Mouse (Mus musculus) brain, embryonic 18.5 days (tissue): Measurements from ENCODE around the gene Ascl1.

Source experiments
- DNase-seq: peaks from one replicate; pipeline ENCODE4 v3.0.0-alpha.2; 2012; ENCODE audit warnings: low read depth, low spot score

Gene Ascl1

GRCm38 (mm10) chr10:87485721-87486620 is 7.5 kb downstream of the Ascl1 start:
- no peak for DNase-seq

DNA sequence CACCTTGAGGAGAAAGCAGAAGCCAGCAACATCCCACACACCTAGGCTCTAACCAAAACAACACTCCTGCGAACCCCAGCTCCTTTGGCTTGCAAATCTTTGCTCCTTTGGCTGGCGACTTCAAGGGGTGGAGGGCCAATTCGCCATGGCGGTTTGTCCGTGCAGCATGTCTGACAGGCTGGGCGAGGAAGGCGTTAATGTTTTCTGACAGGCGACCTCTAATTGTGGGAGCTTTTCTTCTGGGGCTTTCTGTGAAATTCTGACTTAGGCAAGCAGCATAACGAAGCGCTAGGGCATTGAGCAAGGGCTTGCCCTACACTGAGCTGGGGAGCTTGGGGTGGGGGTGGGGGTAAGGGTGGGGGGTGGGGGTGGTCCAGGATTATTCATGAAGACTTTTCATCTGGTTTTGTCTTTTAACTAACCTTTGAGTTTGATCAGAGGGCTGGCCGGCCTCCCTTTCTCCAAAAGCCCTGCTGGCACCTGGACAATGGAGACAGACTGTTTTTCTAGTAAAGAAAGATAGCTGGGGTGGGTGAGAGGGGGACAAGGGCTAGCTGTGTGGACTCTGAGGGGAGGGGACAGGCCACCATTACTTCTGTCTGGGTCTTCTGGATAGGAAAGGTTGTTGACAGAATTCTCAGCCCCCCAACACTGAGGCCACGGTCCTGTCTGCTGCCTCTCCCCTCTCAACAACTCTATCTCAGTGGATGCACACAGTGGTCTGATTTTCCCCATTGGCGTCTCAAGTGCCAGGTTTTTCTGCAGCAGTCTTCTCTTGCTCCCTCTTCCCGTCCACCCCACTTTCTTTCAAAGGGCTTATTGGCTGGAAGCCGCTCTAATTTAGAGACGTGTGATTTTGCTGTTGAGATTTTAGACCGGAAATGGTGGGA is 8.4 kb downstream of the Ascl1 start:
- DNase-seq = no peak

DNA sequence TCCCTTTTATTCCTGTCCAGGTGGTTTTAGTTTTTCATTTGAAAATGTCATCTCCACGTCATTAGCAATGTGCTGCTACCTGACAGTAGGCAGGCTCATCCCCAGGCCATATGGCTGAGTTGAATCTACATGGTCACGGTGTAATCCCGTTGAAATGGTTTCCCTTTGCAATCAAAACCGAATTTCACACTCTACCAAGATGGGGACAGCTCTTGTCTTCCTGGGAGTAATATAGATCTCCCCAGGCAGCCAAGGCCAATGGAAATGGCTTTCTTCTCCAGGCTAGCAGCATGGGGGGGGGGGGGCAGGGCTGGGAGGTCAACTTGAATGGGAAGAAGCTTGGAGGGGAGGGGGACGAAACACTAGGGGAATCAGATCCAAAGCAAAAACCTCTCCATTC is 15.6 kb downstream of the Ascl1 start:
- no peak for DNase-seq

DNA sequence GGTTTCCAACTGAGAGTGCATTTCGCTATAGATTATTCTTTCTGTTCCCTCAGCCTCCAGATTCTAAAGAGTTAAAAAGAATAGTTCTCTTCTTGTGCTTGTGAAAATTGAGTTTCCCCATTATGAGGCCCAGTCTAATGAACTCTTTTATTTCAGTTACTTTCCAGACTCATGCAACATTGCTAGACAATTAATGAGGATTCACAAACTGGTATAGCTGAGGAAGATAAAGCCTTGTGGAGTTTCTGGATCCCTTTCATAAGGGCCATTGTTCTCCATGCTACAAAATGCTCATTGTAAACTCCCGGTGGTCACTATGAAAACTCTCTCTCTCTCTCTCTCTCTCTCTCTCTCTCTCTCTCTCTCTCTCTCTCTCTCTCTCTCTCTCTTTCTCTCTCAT is 18.5 kb downstream of the Ascl1 start:
- no peak for DNase-seq

DNA sequence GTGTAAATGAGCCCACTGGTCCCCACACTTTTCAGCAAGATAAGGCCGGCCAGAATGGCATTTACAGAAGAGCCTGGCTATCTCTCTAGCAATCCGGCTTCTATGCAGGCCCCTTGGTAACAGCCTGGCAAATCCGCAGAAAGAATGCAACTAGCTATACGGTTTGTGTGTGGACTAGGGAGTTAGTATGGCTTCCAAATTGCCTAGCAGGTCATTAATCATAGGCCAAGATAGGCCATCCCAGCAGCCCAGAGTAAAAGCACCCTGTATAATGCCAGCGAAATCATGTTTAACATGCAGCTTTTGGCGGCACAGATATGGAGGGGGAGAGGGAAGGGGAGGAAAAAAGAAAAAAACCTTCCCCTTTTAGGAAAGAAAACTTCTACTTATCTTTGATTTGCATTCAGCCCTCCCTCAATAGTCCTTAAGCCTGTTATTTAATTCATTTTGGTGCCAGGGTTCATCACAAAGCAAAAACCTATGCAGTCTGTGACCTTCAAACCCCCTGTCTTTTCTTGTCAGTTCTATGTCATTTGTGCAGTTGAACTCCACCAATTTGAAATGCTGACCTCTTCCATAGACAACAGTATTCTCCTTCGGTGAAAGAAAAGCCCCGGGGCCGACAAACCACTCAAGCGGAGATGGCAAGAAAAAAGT is 19.9 kb downstream of the Ascl1 start:
- no peak for DNase-seq

- DNase-seq = no peak
Observed at GRCm38 (mm10) chr10:87450777-87451176, 42.7 kb downstream of the Ascl1 start.

- DNase-seq = no peak
Observed at GRCm38 (mm10) chr10:87449368-87449767, 44.1 kb downstream of the Ascl1 start.

DNA sequence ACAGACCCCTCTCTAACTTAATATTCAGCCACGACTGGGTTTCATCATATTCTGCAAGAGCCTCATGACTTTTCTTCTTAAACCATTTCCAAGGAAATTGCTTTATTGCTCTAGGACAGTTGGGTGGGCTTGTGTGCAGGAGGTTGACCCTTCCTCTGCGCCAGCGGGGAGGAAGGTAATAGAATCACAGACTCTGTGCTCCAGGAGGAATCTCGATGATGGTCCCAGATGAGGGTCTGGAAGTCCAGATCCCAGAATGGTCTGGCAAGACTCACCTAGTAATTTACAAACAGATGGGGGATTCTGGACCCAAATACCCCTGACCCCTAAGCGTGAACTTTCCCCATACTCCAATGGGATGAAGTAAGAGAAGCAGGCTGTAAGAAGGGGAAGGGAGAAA is 45.2 kb downstream of the Ascl1 start:
- DNase-seq = no peak

DNA sequence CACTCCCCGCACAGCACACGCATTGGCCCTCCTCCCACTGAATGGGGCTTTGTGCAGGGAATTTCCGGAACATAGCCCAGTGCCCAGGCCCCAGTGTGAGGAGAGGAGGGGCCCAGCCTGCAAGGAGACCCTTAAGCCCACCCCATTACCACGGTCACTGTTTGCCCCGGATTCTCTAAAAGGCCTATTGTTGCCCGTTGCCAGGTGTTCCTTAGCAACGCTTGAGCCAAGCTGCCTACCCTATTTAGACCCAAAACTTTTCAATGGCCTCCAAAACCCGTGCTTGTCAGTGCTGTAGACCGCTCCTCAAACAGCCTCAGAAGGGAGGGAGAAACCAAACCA is 45.7 kb downstream of the Ascl1 start:
- peak; percentile 74 for DNase-seq

GRCm38 (mm10) chr10:87446829-87447753 is 46.4 kb downstream of the Ascl1 start:
- DNase-seq = peak; percentile 26

GRCm38 (mm10) chr10:87446139-87446828 is 47.2 kb downstream of the Ascl1 start:
- no peak for DNase-seq
